Mouse (Mus musculus) stomach, postnatal 0 days (tissue): ENCODE measurements around the gene Samd10.
A peak's percentile ranks its signal among the peaks of the same experiment; 100 is the strongest.

Source experiments
- CTCF ChIP-seq: IDR thresholded peaks from 2 replicates; pipeline ENCODE4 v1.5.1; 2016; ENCODE audit warnings: antibody characterized with exemption, low read depth, mild to moderate bottlenecking, moderate library complexity
- EP300 ChIP-seq: optimal IDR thresholded peaks from 2 replicates; pipeline ENCODE3; 2016; ENCODE audit warnings: antibody characterized with exemption

DNA sequence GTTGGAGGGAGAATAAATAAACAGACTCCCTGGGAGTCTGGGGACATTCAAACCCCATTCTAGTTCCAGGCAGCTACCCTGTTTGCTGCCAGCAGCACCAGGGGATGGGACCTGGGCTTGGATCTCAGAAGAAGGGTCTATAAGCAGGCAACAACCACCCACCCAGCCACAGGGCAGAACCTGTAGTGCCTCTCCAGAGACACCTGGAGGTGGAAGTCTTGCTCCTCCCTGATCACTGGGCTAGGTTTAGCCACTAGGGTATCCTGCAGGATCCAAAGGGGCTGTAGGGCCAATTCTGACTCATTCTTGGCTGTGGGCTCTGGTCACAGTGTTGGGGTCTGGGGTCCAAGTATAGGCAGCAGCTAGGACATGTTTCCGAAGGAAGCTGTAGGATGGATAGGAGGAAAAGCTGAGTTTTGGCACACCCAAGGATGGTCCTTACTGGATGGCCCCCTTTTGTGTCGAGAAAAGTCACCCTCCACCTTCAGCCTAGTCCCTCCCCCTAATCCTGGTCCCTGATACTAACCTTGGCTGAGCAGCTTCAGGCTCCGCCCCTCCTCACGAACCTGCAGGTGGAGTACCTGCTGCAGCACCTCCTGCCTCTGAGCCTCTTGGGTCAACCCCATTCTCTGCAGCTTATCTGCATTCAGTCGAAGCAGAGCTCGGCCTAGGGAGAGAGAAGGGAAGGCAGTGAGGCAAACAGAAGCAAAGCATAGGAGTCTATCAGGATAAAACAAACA is 2.6 kb downstream of the Samd10 start:
- TF ChIP-seq CTCF = 0 out of 2 replicates have a peak, but pooled peaks have one; percentile 10
- no peak for TF ChIP-seq EP300
